Mouse (Mus musculus) thymus, postnatal 10 days (tissue): ENCODE measurements around the gene Efemp1.

Source experiments
- DNase-seq, 2 experiments: peaks; one replicate each; pipeline ENCODE4 v3.0.0; 2021; ENCODE audit warnings: low spot score in 2 of 2

Efemp1 gene

DNA sequence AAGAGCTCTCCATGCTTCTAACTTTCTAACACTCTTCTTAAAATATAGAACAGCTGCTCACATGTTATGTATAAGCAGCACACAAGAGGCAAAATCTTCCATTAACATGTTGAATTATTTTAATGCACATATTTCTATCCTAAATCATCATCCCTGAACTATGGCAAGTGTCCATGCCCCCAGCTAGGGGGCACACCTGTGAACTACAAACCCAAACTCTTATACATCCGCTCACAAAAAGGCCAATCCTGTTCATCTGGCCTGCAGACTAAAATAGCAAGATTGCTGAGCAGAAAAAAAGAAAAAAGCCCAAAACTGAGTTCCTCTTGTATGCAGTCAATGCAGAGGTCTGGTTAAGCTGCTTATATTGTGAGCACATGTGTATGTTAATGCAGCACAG lies 86.6 kb downstream of the Efemp1 start:
- DNase-seq = no peak

DNA sequence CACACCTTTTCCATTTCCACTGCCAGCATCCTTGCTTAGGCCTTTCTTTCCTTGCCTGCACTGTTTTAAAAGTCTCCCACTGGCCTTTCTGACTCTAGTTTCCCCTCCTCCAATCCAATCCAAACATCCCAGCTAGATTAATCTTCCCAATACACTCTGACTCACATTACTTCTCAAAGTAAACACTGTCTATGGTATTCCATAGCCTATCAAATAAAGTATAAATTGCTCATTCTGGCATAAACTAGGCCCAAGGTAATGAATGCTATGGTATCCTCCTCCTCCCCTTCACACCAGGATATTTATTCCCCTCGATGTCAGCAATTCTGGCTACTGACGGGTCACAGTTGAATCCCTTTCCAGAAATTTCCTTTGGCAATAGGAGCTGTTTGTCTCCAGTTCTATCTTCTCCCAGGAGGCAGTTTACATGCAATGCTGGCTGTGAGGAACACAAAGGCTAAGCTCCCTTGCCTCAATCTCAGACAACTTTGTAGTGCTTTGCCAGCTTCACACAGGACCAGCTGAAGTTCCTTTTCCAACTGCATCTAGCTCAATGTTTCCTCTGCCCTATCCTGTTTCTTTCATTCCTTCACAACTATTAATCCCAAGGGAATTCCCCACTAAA lies 98.7 kb downstream of the Efemp1 start:
- no peak for DNase-seq

DNA sequence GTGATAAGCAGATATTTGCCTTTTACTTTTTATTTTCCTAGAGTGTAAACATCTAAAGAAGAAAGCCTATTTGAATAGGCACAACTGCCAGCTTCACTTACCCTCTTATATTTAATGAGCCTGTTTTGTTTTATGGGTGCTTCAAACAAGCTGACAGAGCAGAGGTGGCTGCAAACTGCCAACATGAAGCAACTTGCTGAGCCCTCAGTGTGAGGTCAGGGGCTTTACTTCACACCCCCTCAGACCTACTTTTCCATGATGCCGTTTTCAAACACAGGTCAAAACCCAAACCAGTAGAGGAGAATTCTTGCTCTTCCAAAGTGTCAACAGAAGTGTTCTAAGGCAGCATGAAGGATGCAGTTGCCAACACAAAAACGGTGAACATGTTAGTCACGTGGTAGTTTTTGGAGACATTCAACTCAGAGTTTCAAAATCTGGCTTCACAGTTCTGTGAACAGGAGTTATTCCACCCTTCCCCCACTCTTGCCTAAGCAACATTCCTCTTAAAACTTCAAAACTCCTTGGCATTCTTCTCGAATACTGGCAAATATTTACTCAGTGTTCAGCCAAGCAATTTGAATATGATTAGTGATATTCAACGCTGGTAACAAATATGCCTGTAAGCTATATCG lies 101.8 kb downstream of the Efemp1 start:
- no peak for DNase-seq

DNA sequence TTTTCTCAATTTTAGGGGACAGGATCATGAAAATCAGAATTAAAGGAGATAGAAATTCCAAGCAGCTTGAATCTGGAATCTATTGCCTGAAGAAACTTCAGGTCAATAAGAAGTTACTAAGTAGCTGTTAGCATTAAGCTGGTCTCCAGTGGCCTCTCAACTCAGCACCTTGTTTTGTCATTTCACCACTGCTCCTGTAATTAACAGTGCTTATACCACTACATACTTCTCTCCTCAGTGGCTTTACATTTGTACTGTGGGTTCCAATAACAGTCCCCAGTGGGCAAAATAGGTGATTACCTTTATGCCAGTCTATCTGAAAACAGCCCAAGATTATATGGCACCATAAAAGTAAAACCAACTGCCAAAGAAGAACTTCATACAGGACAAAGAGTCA lies 102.3 kb downstream of the Efemp1 start:
- DNase-seq = no peak

DNA sequence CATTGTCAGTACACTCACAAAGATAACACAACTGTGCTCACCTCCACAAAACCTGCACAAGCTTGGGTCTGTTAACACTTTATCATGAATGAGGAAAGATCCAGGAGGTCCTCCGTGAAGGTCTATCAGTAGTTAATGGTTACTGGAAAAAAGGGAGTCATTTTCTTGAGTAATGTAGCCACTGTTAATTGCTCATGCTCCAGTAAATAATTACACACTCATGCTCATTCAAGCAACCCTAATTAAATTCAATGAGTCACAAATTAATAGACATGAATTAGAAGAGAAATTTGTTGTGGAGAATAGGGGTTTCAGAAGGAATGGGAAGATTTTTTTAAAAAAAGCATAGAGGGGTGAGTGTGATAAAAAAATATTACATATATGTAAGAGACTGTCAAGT lies 108.4 kb downstream of the Efemp1 start:
- no peak for DNase-seq
